Mouse (Mus musculus) kidney, adult 11 months (tissue): Measurements from ENCODE around the gene Raver2.

Experiments used
- DNase-seq: peaks from one replicate; pipeline ENCODE4 v3.0.0; 2022

Gene Raver2

GRCm38 (mm10) chr4:101179076-101179475 is 110.3 kb downstream of the Raver2 start:
- DNase-seq, result no peak

- DNase-seq, result no peak
Measured at GRCm38 (mm10) chr4:101179836-101180235, 111.1 kb downstream of the Raver2 start.

- no peak for DNase-seq
Measured at GRCm38 (mm10) chr4:101180681-101181080, 111.9 kb downstream of the Raver2 start.

GRCm38 (mm10) chr4:101182603-101183011 is 113.8 kb downstream of the Raver2 start:
- no peak for DNase-seq

GRCm38 (mm10) chr4:101185216-101185615 is 116.4 kb downstream of the Raver2 start:
- DNase-seq, result no peak

- DNase-seq, result no peak
Measured at GRCm38 (mm10) chr4:101186591-101186990, 117.8 kb downstream of the Raver2 start.

GRCm38 (mm10) chr4:101187381-101187780 is 118.6 kb downstream of the Raver2 start:
- DNase-seq, result no peak

- peak; percentile 33 for DNase-seq
Measured at GRCm38 (mm10) chr4:101192241-101192976, 123.6 kb downstream of the Raver2 start.

- DNase-seq, result no peak
Measured at GRCm38 (mm10) chr4:101194170-101194569, 125.4 kb downstream of the Raver2 start.

GRCm38 (mm10) chr4:101196407-101196806 is 127.6 kb downstream of the Raver2 start:
- no peak for DNase-seq

GRCm38 (mm10) chr4:101197421-101198170 is 128.8 kb downstream of the Raver2 start:
- DNase-seq, result no peak

- peak; percentile 77 for DNase-seq
Measured at GRCm38 (mm10) chr4:101198333-101198732, 129.6 kb downstream of the Raver2 start.

- DNase-seq, result no peak
Measured at GRCm38 (mm10) chr4:101199433-101200081, 130.8 kb downstream of the Raver2 start.
